Mouse (Mus musculus) gastrocnemius, postnatal 10 days (tissue): Measurements from ENCODE around the gene Dnajc19. TPM values are rescaled to one million over a fixed set of nuclear protein-coding genes. Genes with fewer than 3 reads are reported as not detected.
A peak's percentile ranks its signal among the peaks of the same experiment; 100 is the strongest.
"Not testable (repeated sequence)": the region's sequence is repeated elsewhere in the genome, so short reads cannot be mapped to it uniquely, and the experiment has no call there.

ENCODE experiments used
- DNase-seq: peaks from one replicate; pipeline ENCODE4 v3.0.0; 2021; ENCODE audit warnings: mixed read lengths
- long read RNA-seq, 2 experiments: library from polyadenylated mRNA; stranded (forward); transcript quantifications; one replicate each; pipeline ENCODE4 v2.0.0; 2021
- total RNA-seq, 2 experiments: library from RNA; stranded (reverse); gene quantifications; 2 replicates each; pipeline ENCODE4 v1.2.3; 2021

Dnajc19 gene
- 100 to 1,000 TPM; 121 to 138 TPM for total RNA-seq
- long read RNA-seq, experiment 1, transcript Dnajc19-202 (6 exons, 659 nt): major isoform, 75 of 85 reads
- long read RNA-seq, experiment 1, partial matches to known transcripts: 1 of 85 reads
- long read RNA-seq, experiment 1, other reads (novel, unspliced or antisense): 6 of 85 reads
- long read RNA-seq, experiment 2, transcript Dnajc19-202 (6 exons, 659 nt): major isoform, 56 of 67 reads
- long read RNA-seq, experiment 2, partial matches to known transcripts: 2 of 67 reads
- long read RNA-seq, experiment 2, other reads (novel, unspliced or antisense): 7 of 67 reads

DNA sequence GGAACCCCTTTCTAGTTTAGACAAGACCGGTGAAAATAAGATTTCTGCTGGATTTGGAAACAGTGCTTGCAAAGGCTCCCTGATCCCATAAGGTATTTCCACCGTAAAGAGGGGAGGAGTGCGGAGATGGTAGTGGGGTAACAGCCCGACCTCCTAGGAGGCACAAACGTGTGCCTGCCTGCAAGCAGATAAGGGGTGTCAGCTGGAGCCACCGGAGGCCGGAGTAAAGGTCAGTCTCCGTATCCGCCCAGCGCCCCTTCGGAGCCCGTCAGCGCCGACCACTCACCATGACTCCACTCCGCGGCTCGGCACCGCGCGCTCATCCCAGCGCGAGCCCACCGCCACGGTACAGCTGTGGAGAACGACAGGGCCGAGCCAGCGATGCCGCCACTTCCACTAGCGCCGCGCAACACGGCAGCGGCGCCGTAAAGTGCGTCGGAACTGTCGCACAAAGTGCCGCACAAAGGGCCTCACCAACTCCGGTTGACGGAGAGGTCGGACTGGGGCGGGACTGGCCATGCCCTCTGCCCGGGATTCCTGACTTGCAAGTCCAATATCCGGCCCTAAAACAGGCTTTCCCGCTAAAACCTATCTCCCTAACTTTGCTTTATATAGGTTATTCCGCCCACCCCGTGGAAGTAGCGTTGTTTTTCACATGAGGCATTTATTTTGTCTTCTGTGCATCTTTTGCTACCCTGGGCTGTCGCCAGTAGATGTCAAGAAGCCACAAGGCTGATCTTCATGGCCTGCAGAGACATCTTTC lies at the start of gene Dnajc19:
Gene Dnajc19 (minus strand): TSS at position 422 of the 763 bp plus-strand sequence.
- peak; percentile 92 for DNase-seq

DNA sequence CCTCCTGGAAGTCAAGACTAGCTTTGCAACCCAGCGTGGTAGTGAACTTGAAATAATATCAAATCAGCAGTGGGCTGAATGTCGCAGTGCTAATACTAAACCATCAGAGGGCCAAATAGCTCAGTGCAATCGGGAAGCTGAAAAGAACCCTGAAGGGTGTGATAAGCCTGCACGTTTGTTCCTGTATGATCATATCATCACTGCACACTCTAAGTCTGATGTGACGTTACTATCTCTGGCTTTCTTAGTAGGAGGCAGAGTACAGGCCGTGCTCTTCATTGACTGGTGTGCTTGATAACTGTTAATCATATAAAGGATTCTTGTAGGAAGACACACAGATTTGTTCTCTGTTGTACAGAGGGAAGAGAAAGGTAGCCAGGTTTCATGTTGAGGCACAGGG lies 48.8 kb upstream of the Dnajc19 start:
- no peak for DNase-seq

DNA sequence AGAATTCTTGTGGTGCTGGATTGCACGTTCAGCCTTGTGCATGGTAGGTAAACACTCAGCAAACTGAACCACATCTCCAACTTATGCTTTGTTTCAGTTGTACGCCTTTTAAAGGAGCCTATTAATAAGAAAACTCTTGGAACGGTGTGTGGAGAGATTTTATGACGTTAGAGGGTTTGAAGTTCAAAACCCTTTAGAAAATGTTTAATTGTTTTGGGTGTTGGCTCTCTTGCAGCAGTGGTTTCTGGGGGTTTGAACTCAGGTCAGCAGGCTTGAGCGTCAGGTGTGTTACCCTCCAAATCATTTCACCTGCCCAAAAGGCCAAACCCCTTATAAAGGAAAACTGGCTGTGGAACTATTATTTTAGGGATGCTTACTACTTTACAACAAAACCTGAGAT lies 40.2 kb upstream of the Dnajc19 start:
- no peak for DNase-seq

DNA sequence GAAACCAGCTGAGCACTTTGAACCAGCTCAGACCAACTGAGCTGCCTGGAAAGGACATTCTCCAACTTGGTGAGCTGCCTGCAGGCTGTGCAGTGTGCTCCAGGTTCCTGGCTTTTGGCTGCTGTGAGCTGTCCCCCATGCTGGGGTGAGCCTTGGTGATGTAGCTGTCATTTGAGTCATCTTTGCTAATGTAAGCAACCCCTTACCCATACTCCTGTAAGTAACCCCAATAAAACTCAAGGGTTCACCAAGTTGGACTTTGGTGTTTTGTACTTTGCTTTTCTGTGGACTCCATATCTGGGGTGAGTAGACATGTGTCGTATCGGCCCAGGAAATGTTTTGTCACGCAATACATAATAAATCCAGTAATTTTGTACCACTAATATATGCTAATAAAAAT lies 39.7 kb upstream of the Dnajc19 start:
- no peak for DNase-seq

DNA sequence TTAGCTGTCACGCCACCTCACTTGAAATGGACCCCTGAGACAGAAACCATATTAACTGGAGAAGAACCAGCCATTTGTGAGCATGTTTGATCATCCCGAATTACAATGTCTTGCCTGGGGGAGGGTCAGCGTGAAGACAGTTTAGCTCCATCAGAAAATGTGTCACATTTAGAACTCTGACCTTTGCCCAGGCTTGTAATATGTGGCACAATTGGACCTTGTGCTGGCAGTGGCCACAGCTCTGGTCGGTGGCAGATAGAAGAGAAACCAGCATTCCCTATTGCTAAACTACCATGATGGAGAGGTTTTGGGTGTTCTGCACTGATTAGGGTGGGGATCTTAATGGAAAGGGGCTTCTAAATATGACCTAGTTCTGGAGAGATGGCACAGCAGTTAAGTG lies 38.7 kb upstream of the Dnajc19 start:
- DNase-seq: no peak

DNA sequence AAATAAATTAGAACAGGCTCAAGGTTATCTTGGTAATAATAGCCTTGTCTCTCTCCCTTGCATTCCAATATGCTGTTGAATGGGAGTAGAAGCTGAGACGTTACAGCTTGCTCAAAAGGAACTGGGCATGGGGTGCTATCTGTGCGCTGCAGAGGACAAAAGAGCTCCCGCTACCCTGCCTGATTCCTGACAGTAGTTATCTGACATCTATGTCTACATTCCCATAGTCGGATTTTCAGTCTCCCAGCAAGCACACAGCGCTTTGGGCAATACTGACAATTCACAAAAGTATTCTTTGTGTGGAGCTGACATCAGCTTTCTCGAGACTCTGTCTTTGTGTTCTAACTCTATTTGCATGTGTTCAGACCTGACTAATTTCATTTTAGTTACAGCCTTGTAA lies 34.7 kb upstream of the Dnajc19 start:
- no peak for DNase-seq

DNA sequence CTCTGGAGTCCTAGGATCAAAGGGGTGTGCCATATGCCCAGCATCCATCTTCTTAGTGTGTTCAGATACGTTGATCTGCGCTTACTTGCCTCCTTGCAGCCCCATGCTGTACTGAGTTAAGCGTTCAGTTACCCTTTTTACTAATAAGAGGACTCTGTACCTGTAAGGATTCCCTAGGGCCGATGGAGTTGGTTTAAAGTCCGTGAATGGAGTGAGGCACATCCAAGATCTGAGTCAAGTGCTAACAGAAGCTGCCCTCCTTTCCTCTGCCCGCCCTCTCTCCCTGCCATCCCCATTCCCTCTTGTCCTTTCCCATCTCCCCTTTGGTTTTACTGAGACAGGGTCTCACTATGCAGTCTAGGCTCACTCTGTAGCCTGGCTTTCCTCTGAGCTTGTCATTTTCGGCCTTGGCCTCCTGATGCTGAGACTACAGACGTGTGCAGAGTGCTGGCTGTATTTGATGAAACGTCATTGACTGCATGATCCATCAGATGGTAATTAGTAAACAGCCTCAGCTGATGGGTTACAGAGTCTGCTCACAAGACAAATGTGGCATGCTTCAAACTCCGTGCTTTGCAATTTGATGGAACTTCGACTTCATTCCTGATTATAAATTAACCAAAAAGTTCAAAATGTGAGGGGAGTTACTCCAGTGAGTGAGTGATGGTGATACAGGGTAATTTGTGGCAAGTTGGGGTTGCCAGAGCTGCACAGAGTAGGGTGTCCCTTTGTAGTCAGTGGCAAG lies 31.0 kb upstream of the Dnajc19 start:
- no peak for DNase-seq

DNA sequence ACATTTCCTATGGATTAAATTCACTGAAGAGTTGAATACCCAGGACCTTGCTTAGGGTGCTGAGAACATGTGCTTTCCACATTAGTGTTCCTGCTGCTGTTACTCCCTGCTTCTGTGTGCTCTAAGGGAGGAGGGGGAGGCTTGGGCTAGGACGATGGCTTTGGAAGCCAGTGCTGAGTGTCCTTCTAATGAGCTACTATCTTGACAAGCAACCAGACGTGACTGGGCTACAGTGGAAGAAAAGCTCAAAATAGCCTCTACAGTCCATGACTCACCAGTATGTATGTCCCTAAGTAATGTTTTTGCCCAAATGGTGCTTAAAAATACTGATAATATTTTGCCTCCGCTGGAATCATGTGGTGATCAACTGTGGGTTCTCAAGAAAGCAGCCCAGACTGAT lies 26.5 kb upstream of the Dnajc19 start:
- no peak for DNase-seq

DNA sequence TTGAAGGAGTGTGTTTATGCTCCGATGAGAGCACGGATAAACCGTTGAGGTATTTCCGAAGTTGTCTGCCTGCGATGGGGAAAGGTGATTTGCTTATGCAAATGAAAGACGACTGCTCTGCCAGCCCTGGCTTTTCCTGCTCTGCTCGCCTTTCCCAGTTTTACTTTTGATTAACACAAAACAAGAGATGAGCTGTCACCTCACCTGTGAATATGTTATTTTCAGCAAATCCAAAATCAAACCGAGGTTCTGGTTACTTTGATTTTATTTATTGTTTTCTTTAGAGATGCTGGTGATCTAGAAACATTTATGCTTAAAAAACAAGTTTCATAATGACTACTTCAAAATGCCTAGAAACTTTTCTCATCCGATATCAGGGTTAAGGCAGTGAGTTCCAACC lies 25.3 kb upstream of the Dnajc19 start:
- DNase-seq: no peak

DNA sequence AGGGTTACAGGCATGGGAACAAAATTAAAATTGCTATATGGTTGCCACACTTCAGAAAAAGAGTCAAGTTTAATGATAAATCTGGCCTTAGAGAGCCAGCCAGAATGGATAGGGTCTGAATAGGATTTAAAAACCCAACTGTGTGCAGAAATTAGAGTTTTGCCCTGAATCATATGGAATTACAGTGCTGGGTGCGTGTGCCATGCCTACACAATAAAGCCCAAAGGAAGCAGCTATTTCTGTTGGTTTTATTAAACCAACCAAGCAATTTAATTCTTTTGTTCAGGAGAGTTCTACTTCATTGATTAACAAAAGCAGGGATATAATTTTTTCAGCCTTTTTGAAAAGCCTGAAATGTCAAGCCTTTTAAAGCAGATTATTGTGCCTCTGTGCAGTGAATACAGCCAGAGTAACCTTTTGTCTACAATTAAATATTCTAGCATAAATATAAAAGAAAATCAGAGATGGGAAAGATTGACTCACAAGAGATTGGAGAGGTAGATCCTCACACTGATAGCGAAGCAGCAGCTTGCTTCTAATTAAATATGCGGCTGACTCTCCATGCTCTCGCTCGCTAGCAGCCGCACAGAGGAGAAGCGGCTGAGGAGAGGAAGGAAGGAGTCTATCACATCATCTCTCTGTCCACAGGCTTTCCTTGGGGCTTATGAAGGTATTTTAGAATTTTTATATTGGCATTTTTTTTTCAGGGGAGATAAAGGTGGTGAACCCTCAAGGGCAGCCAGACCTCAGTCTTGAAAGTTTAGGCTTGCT lies 23.0 kb upstream of the Dnajc19 start:
- DNase-seq: no peak

DNA sequence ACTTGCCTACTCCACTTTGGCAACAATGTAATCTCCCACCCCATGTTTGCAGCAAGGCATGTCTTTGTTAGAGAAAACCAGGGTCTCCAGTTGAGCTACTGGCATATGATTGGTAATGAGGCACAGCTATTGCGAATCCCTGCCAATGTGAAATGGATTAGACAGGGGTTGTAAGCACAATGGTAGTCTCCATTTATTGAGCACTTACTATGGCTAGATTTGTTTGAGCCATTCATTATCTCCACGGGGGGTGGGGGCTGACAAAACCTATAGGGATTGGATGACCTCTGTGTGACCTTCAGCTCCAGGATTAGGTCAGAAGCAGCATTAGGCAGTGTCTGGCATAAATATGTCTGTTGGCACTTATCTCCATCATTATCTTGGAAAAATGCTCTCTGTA lies 21.8 kb upstream of the Dnajc19 start:
- no peak for DNase-seq

DNA sequence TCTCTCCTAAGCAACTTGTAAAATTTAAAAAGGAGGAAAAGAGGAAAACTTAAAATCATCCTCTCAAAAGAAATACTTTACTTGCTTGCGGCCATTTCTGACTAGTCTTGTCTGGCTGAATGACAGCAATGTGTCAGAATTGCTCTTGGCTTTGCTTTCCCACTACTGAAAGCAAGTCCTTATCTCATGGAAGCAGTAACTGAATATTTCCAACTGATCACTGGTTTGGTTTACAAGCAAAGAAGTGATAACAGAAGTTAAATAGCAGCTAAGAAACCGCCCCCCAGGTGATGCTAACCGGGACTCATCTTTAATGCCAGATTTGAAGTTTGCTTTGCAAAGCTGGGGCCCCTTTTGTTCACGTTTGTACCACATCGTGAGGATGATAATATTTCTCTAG lies 2.5 kb upstream of the Dnajc19 start:
- DNase-seq: no peak

DNA sequence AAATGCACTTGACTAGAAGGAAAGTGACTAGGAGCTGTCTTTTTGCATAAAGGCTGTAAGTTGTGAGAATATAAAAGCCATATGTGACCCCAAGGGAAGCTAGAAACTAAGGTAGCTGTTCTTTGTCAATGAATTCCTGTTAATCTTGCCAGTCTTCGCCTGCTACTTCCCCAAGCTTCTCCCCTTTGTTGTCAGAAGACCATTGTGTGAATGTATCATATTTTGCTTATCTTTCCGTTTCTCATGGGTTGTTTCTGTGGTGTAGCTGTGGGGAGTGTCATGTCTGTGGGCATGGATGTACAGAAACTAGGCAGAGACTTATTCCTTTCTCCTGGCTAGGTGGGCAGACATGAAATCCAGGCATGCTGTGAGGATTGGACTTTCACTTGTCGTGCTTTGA lies 808 bp upstream of the Dnajc19 start:
- DNase-seq: no peak

DNA sequence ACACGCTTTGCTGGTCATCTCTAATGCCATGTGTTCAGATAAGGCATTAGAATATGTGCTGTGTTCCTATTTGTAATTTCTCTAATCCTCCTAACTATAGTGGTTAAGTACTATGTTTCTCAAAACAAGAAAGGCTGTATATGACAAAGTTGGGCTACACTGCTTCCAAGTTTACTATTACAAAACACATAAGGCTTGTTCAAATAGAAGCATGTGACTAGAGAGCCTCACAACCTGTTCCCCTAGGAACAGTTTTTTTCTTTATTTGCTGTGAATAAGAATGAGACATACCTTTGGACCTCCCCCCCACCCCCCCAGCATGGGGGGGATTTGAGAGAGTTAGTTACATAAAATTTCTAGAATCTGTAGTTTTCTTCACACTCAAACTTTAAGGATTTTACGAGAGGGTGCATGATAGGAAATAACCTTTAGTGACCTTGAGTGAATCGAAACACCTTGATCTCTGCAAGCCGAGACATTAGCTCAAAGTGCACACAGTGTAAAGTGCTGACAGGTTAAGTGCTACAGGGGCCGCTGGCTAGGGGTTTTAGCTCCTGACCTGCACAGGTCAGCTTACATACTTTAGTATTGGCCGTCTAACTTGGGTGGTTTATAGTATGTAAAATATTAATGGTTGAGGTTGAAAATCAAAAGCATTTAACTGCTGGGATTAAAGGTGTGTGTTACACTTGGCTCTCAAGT lies 4.9 kb downstream of the Dnajc19 start:
- no peak for DNase-seq

DNA sequence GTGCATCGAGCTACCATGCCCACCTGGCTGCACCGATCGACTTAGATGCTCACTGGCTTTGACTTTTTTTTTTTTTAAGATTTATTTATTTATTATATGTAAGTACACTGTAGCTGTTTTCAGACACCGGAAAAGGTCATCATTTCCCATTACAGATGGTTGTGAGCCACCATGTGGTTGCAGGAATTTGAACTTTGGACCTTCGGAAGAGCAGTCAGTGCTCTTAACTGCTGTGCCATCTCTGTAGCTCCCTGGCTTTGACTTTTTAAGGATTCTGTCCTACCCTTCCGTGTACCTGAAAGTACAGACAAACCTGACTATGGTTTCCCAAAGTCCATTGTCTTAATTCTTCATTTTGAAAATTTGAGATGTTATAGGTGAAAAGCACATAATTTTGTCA lies 8.4 kb downstream of the Dnajc19 start:
- DNase-seq: no peak

DNA sequence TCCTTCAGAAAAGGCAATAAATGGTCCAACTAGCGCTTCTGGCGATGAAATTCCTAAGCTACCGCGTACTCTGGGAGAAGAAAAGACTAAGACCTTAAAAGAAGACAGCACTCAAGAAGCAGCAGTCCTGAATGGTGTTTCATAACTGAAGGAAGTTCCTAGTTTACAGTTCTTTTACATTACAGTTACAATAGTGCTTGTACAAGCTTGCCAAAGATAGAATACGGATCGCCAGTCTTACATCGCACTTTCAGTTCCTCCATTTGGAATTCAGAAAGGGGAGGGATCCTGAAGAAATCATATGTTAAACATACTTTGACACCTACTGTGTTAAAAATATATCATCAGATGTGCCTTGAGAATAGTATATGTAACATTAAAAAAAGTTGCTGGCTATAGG lies 12.2 kb downstream of the Dnajc19 start:
- DNase-seq: not testable (repeated sequence)

DNA sequence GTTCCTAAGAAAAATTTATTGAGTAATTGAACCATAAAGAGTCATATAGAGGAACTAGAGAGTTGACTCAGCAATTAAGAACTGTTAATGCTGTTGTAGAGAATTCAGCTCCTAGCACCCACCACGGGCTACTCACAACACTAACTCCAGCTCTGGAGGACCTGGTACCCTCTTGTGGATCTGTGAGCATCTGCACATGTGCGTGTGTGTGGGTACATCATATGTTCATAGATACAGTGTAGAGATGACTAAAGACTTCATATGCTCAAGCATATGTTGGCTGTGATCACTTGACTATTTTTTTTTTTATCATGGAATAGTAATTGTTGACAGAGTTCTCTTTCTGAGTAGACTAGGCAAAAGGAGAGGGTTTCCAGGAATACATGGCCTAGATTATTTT lies 18.8 kb downstream of the Dnajc19 start:
- no peak for DNase-seq

DNA sequence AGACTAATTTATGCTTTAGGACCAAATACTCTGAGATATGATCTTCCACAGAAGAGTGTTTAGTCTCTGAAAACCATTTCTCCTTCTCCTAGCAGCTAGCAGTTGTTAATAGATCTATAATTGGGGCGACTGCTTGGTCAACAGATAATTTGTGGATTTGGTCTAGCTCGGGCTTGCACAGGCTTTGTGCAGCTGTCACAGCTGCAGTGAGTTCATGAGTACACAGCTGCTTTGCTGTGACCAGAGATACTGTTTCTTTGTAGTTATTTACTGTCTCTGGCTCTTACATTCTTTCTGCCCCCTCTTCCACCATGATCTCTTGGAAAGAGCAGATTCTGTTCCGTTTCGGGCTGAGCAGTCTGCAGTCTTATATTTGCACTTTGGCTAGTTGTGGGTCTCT lies 39.1 kb downstream of the Dnajc19 start:
- no peak for DNase-seq

DNA sequence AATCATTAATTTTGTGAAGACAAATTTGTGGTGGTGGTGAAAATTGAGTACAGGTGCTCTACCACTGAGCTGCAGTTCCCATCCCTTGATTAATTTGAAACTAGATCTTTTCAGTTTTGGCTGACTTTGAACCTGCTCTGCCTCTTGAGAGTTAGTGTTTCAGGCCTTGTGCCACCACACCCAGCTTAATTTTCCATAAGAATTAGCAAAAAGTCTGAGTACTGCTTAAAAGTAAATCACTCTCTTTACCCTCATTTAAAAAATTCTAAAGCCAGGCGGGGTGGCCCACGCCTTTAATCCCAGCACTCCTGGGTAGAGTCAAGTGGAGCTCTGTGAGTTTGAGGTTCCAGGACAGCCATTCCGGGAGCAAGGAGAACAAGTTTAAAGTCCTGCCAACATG lies 45.4 kb downstream of the Dnajc19 start:
- DNase-seq: no peak

DNA sequence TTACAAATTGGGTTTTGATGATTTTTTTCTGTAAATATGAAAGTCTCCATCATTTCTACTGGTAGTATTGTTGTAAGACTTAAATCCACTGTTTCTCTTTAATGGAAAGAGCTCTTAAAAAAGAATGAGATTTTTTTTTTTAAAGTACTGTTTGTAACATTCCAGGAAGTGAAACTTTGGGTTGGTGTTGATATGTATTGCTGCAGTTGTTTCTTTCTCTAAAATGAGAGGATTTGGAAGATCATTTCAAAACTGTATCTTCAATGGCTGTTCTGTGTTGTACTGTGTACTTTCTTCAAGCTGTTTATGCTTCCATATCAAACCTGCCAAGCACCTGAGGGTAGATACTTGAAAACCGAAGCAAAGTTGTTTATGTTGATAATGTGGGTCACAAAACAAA lies 46.3 kb downstream of the Dnajc19 start:
- DNase-seq: no peak

DNA sequence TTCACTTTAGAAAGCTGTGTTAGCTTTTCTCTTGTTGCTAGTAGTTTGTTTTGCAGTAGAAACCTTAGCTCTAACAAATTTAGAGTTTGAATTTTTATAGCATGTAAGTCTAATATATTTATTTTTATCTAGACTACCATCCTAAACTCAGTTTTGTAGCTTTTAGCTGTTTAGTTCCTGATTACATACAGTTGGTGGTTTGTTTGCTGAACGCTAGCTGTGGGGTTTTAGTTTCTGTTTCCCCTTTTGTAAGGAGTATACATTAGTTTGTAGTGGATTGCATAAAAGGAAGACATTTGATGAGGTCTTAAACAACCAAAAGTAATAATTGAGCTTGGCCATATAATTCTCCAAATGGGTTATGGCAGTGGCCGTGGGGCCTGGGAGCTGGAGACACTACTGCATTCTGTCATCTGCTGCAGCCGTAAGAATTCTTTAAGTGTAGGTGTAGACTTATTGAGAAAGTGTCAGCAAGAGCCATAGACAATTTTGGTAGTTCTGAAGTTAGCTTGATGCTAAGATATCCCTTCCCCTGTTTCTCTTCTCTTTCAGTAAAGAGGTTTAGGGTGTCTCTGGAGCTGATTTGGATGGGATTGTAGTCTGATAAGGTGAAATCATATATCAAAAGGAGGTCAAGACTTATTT lies 47.3 kb downstream of the Dnajc19 start:
- no peak for DNase-seq
